Mouse (Mus musculus) ES-E14 (cell line): ENCODE results near the gene Fam114a2. TPM values are rescaled to one million over a fixed set of nuclear protein-coding genes. Genes with fewer than 3 reads are reported as not detected.

Experiments used
- DNase-seq: peaks from one replicate; pipeline ENCODE4 v3.0.0-alpha.2; 2013; ENCODE audit warnings: low read depth, low spot score
- H3K27ac ChIP-seq: 2 replicates; pipeline ENCODE4 v1.5.1; 2012; ENCODE audit warnings: low read depth, mild to moderate bottlenecking, low read length, moderate library complexity, mixed read lengths; ENCODE audit not compliant: poor library complexity, insufficient read depth, severe bottlenecking
- H3K36me3 ChIP-seq: 2 replicates; pipeline ENCODE4 v1.6.1; 2012; ENCODE audit warnings: mild to moderate bottlenecking, low read length, moderate library complexity, mixed read lengths; ENCODE audit not compliant: control insufficient read depth, poor library complexity, insufficient read depth, severe bottlenecking
- H3K4me1 ChIP-seq, 2 experiments: fragments of 150-350 bp in 1 of 2; sonication (generic) in 1 of 2; 2 replicates each; pipeline ENCODE4 v1.6.1; 2012; ENCODE audit warnings: low read length in 2 of 2, mild to moderate bottlenecking in 1 of 2, mixed read lengths in 1 of 2; ENCODE audit not compliant: control insufficient read depth in 2 of 2, insufficient read depth in 2 of 2, poor library complexity in 1 of 2
- H3K4me3 ChIP-seq, 2 experiments: fragments of 150-350 bp in 1 of 2; sonication (generic) in 1 of 2; 2 replicates each; pipeline ENCODE4 v1.5.1; 2012; ENCODE audit warnings: low read length in 2 of 2, low read depth in 1 of 2, mild to moderate bottlenecking in 1 of 2, mixed read lengths in 1 of 2; ENCODE audit not compliant: insufficient read depth in 1 of 2, poor library complexity in 1 of 2, severe bottlenecking in 1 of 2
- H3K9ac ChIP-seq: 2 replicates; pipeline ENCODE4 v1.6.1; 2012; ENCODE audit warnings: low read depth, mild to moderate bottlenecking, low read length, mixed read lengths; ENCODE audit not compliant: poor library complexity, insufficient read depth, severe bottlenecking
- H3K9me3 ChIP-seq: fragments of 150-350 bp; sonication (generic); 2 replicates; pipeline ENCODE4 v1.6.1; 2012; ENCODE audit warnings: low read depth, mild to moderate bottlenecking, low read length; ENCODE audit not compliant: control insufficient read depth, insufficient read depth
- CHD2 ChIP-seq: IDR thresholded peaks from 2 replicates; pipeline ENCODE4 v1.6.1; 2014; ENCODE audit warnings: mild to moderate bottlenecking, low read depth, low read length, inconsistent platforms
- HCFC1 ChIP-seq: IDR thresholded peaks from 2 replicates; pipeline ENCODE4 v1.6.1; 2012; ENCODE audit warnings: low read length, inconsistent platforms, borderline replicate concordance; ENCODE audit not compliant: insufficient read depth
- MAFK ChIP-seq: IDR thresholded peaks from 2 replicates; pipeline ENCODE4 v1.6.1; 2014; ENCODE audit warnings: mild to moderate bottlenecking, low read depth, low read length, inconsistent platforms; ENCODE audit not compliant: insufficient read depth
- ZC3H11A ChIP-seq: IDR thresholded peaks from 2 replicates; pipeline ENCODE4 v1.6.1; 2012; ENCODE audit warnings: low read depth, mild to moderate bottlenecking, inconsistent platforms, low read length, borderline replicate concordance
- ZNF384 ChIP-seq: IDR thresholded peaks from 2 replicates; pipeline ENCODE4 v1.6.1; 2012; ENCODE audit warnings: low read depth, low read length, inconsistent platforms
- in situ Hi-C, 2 experiments: fragments of 600-800 bp; cut with MboI; formaldehyde crosslinking; loops; one replicate each; pipeline ENCODE4 v1.15.1; 2025; ENCODE audit warnings: low sequenced_read_pairs in 2 of 2, inconsistent platforms in 1 of 2; ENCODE audit not compliant: unreplicated experiment in 2 of 2
- total RNA-seq: library from RNA; depleted of rRNA; stranded (reverse); fragments of 300-350 nt; gene quantifications from 2 replicates; pipeline ENCODE4 v1.2.3, GENCODE M21; 2012

Gene Fam114a2
- total RNA-seq, 1 experiment = 37.7 TPM

- Histone ChIP-seq H3K9me3 (no peaks in the 10 kb centered on the region), H3K36me3 (no peaks in the 10 kb centered on the region), H3K9ac (no peak overlapping the region), H3K27ac (no peak overlapping the region), H3K4me1 (no peaks in the 10 kb centered on the region), H3K4me3 (no peak overlapping the region)
- no peak for DNase-seq
- TF ChIP-seq HCFC1 = no peak
- TF ChIP-seq CHD2 = no peak
- no peak for TF ChIP-seq ZC3H11A
- no peak for TF ChIP-seq ZNF384
- no peak for TF ChIP-seq MAFK
- in situ Hi-C loops = loop anchor here in 1 of 2 experiments (25.0 kb wide), 1 partner anchor 1337 kb away; no protein-coding TSS in a partner anchor
Measured at GRCm38 (mm10) chr11:57474296-57474941, 44.0 kb downstream of the Fam114a2 start.

- TF ChIP-seq CHD2 = no peak
- TF ChIP-seq MAFK = no peak
- no peak for TF ChIP-seq ZC3H11A
- no peak for TF ChIP-seq ZNF384
- TF ChIP-seq HCFC1 = no peak
- no peaks in the 10 kb centered on the region for H3K36me3 ChIP-seq
- in situ Hi-C loops = loop anchor here in 1 of 2 experiments (25.0 kb wide), 1 partner anchor 1334 kb away; no protein-coding TSS in a partner anchor
Measured at GRCm38 (mm10) chr11:57470979-57471378, 47.4 kb downstream of the Fam114a2 start.

GRCm38 (mm10) chr11:57470056-57470455 lies 48.4 kb downstream of the Fam114a2 start:
- TF ChIP-seq CHD2 (no peak), MAFK (no peak), ZNF384 (no peak), ZC3H11A (no peak), HCFC1 (no peak)
- Histone ChIP-seq H3K9me3 (no peaks in the 10 kb centered on the region), H3K27ac (no peak overlapping the region), H3K4me3 (no peak overlapping the region), H3K9ac (no peak overlapping the region), H3K36me3 (no peaks in the 10 kb centered on the region), H3K4me1 (0 out of 4 replicates have a peak, but pooled peaks cover 0 to 3% of the 10 kb centered on the region in 2 experiments)
- in situ Hi-C loops = loop anchor here in 1 of 2 experiments (25.0 kb wide), 1 partner anchor 1333 kb away; no protein-coding TSS in a partner anchor
- DNase-seq = no peak

More at GRCm38 (mm10) chr11:57470979-57471378, 47.4 kb downstream of the Fam114a2 start:
- Histone ChIP-seq H3K4me3 (no peak overlapping the region), H3K27ac (no peak overlapping the region), H3K9ac (no peak overlapping the region), H3K4me1 (no peaks in the 10 kb centered on the region), H3K9me3 (no peaks in the 10 kb centered on the region)
- DNase-seq = no peak

GRCm38 (mm10) chr11:57468706-57469105 lies 49.7 kb downstream of the Fam114a2 start:
- no peak overlapping the region for H3K4me3 ChIP-seq
- DNase-seq = no peak
- 0 out of 4 replicates have a peak, but pooled peaks cover 0 to 5% of the 10 kb centered on the region in 2 experiments for H3K4me1 ChIP-seq
- no peak for TF ChIP-seq CHD2
- TF ChIP-seq HCFC1 = no peak
- no peak for TF ChIP-seq ZC3H11A
- no peak for TF ChIP-seq MAFK
- no peak for TF ChIP-seq ZNF384
- no peaks in the 10 kb centered on the region for H3K9me3 ChIP-seq
- no peak overlapping the region for H3K9ac ChIP-seq
- in situ Hi-C loops = loop anchor here (10.0 to 25.0 kb wide), 2 partner anchors 1331 to 1344 kb away; no protein-coding TSS in a partner anchor
- H3K36me3 ChIP-seq = no peaks in the 10 kb centered on the region
- H3K27ac ChIP-seq = no peak overlapping the region
